Mouse (Mus musculus): Measurements from ENCODE around the gene Cdc14b.

GRCm38 (mm10) chr13:64258516-64258821, 16.6 kb downstream of the Cdc14b start:
- TF ChIP-seq CTCF (conservative IDR thresholded peaks at IDR 0.05; ENCODE audit: low read length): no peak
- TF ChIP-seq POU5F1 (IDR thresholded peaks at IDR 0.05; ENCODE audit: borderline replicate concordance, low read length): no peak
